Mouse (Mus musculus) layer of hippocampus, postnatal 25 days (tissue): ENCODE results near the gene Exo5. TPM values are rescaled to one million over a fixed set of nuclear protein-coding genes. Genes with fewer than 3 reads are reported as not detected.

Source experiments
- DNase-seq, 2 experiments: peaks; one replicate each; pipeline ENCODE4 v3.0.0; 2022; ENCODE audit warnings: mixed read lengths in 2 of 2, low spot score in 1 of 2; ENCODE audit errors: extremely low spot score in 1 of 2
- total RNA-seq, 2 experiments: library from RNA; stranded (reverse); gene quantifications; 2 replicates each; pipeline ENCODE4 v1.2.3; 2021

Exo5 gene
- 10 to 100 TPM; 13.1 to 14.1 TPM for total RNA-seq

- DNase-seq: peak; percentile 80 to 86
These were observed at the start of gene Exo5 for GRCm38 (mm10) chr4:120924554-120925299. Gene Exo5 (minus strand): TSS chr4:120925017.

GRCm38 (mm10) chr4:120971842-120972241 is 47.0 kb upstream of the Exo5 start:
- DNase-seq: no peak

GRCm38 (mm10) chr4:120969382-120970146 is 44.7 kb upstream of the Exo5 start:
- peak in 1 of 2 experiments; percentile 42 for DNase-seq

DNA sequence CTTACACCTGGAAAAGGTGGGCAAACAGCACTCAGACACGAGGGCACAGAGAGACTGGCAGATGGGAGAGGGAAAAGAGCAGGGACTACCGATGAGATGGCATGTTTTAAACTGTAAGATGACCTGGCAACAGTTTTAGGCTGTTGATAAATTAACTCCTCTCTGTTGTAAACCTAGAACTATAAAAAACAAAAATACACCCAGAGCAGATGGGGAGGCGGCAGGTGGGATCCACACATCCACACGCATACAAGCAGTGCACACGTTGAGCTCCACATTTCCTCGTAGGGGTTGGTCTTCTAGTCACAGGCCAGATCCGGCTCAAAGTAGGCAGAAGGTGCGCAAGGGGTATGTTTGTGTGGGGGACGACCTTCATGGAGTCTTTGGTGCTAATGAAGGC is 43.7 kb upstream of the Exo5 start:
- no peak for DNase-seq

DNA sequence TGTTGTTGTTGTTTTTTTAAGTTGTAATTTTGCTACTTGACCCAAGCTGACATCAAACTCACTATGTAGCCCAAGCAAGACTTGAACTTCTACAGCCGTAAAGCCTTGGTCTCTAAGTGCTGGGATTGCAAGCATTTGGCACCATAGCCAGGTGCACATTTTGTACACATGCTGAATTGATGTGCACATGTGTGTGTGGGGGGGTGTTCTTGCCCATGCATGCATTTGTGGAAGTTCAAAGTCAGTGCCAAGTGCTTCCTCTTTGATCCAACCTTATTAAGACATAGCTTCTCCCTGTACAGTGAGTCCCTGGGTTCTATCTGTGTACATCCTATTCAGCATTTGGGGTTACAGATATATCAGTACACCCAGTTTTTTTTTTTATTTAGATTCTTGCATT is 30.8 kb upstream of the Exo5 start:
- no peak for DNase-seq

GRCm38 (mm10) chr4:120953667-120954066 is 28.9 kb upstream of the Exo5 start:
- no peak for DNase-seq

DNA sequence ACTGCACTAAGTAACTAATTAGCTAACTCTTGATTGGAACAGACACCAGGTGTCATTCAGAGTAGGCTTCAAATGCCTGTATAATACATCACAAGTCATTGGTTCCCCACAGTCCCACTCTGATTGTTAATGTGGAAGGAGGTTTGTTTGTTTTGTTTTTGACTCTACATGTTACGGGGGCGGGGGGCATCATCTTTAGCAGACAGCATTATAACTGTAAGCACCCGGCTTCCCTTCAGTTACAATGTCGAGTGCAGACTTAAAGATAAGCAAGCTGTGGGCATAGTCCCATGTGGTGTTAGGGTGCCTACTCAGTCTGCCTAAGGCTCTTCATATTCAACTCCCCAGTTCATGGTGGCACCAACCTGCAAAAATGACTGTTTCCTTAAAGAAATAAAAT is 28.2 kb upstream of the Exo5 start:
- no peak for DNase-seq

GRCm38 (mm10) chr4:120952163-120952562 is 27.3 kb upstream of the Exo5 start:
- DNase-seq: no peak

DNA sequence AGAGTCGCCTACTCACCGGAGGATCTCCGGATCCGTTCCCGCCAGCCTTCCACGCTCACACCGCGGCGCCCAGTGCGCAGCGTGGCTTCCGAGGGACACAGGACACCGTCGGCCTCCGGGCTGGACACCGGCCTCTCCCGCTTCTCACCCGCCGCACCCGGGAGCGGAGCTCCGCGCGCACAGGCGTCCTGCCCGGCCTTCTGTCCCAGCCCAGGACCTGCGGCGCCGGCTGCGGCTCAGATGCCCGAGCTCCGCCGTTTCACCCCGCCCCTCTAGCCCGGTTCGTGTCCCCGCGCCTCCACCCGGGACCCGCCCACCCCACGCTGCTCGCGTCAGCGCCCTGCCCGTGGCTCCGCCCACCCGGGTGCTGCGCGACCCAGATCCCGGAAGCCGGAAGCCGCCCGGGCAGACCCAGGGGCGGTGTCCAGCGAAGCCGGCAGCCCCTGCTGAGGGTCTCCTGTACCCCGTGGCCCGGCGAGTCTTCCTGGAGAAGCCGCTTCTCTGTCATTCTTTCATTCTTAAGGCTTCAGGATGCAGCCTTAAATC is 26.7 kb upstream of the Exo5 start, which contains the start of gene Zfp69:
Gene Zfp69, minus strand, starts transcription at position 272 of the 546 bp plus-strand sequence.
- DNase-seq: peak; percentile 77 to 83

DNA sequence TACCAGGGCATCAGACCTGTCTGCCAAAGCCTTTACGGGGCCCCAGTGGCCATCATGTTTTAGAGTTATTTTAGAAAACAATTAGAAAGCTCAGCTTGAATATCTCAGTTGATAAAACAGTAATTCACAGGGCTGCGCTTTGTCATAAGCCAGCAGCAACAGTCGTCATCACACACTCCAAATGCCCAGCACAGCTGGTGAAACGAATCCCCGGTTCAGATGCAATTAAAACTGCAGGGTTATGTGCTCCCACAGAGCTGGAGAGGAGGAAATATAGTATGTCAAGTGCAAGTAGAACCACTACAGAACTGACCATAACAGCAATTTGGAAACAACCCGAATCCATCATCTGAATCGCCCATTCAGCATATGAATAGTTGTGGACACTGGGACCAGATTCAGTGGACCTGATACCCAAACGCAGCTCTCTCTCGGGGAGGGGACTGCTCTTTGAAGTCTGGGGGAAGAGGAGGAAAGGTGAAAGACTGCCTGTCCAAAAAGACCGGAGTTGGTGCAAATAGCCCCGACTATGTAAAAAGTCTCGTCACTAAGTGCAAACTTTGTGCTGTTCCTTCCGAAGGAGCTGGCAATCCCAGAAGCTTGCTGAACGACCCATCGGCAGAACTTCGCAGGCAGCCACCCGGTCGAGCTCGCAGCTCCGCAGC is 26.1 kb upstream of the Exo5 start:
- no peak for DNase-seq

DNA sequence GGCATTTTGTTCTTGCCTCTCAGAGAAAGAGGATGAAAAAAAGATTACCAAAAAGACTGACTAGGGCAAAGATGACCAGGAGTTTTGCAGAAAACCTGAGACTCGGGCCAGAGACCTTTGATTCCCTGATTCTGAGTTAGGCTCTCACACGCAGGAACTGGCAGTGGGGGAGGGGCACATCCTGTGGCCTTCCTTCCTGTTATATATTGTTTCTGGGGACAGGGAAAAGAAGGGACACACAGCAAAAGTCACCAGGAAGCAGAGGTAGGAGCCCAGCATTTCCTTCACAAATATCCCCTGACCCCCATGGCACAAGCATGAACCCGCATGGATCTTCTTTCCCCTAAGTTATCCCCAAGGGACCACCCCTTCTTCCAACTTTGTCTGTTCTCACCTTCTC is 24.1 kb upstream of the Exo5 start:
- DNase-seq: no peak

GRCm38 (mm10) chr4:120935006-120935405 is 10.2 kb upstream of the Exo5 start:
- no peak for DNase-seq

DNA sequence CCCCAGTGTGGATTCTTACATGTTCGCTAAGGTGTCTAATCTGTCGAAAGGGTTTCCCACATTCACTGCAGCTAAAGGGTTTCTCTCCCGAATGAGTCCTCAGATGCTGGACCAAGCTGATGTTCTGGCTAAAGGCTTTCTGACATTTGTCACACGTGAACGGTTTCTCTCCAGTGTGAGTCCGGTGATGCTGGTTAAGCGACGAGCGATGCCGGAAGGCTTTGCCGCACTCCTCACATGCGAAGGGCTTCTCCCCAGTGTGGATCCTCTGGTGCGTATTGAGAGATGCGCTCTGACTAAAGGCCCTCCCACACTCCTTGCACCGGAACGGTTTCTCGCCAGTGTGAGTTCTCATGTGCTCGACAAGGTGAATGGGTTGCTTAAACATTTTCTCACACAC is 5.9 kb upstream of the Exo5 start:
- no peak for DNase-seq

DNA sequence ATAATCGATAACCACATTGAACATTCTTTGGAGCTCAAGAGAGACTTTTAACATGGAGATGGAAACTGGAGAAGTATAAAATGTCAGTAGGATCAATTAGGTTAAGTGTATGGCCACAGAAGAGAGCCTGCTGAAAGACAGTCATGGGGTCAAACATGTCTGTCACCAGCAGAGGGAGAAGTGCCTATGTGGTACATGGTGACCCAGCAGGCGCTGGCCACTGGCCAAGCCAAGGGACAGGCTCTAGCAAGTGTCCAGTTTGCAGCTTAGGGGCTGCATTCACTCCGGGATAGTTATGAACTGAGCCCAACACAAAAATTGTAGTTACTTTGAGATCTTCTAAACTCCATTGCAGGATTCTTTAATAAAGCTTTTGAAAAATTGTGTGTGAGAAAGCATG is 3.9 kb upstream of the Exo5 start:
- DNase-seq: no peak

DNA sequence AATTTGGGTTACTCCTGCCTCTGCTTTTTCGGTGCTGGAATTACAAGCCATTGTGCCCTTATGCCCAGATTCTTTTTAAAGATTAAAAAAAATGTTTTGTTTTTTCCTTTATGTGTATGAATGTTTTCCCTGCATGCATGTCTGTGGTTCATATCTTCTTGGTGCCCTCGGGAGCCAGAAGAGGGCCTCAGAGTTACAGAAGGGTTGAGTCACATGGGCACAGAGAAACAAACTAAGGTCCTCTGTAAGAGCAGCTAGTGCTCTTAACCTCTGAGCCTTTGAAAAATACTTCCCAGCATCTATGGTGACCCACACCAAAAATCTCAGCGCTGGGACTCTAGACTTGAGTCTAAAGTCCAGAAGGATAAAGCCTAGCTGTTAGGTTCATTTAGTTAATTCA is 569 bp upstream of the Exo5 start:
- no peak for DNase-seq

DNA sequence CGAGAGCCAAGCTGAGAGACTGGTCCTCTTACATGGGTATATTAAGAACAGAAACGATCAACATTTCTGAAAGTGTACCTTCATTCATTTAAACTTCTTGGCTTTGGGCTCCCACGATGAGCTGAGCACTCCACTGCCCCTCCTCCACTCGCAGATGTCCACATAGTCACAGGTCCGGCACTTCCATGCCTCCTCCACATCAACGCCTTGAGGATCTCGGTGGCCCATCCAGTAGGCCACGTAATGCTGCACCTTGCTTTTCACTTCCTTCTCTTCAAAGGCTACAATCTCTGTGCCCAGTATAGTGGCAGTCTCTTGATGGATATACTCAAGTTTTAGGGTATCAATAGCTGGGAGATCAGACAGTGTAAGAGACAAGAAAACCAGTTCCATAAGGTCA is 3.4 kb downstream of the Exo5 start:
- no peak for DNase-seq

GRCm38 (mm10) chr4:120914501-120914900 is 10.3 kb downstream of the Exo5 start:
- DNase-seq: no peak

DNA sequence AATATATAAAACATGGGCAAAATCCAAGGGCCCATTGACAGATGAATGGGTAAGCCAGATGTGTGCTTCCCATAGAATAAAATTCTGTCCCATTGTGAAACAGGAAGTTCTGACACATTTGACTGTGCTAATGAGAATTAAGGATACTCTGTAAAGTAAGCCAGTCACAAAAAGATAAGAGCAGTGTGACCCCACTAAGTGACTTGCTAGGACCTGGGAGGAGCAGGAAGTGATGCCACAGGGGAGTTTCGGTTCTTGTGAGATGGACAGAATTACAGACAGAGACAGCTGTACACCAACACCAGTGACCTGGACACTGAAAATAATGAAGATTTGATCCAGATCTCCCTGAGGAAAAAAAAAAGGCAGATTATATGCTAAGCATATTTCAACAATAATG is 11.0 kb downstream of the Exo5 start:
- no peak for DNase-seq

GRCm38 (mm10) chr4:120913443-120913842 is 11.4 kb downstream of the Exo5 start:
- no peak for DNase-seq

DNA sequence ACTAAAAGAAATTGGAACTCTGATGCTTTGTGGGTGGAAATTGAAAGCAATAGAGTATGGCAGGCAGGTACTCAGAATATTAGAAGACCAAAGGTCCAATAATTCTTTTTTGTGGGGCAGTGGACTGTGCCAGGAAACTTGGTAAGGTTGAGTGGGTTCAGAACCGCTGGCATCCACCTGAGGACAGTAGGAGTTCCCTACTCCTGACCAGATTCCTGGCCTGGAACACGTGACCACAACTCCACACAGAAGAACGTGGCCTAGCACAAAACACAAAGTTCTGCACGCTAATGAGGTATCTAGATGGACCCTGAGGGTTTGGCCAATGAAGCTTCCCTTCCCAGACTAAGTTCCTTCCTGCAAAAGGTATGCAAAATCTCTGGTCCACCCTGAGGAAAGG is 12.0 kb downstream of the Exo5 start:
- DNase-seq: no peak

GRCm38 (mm10) chr4:120911086-120911485 is 13.7 kb downstream of the Exo5 start:
- DNase-seq: no peak
